13 mouse cellular contexts compared by ENCODE assay signal in genomic region chr1:87142456-87142855, GRCm38 (mm10). TPM values are rescaled to one million over a fixed set of nuclear protein-coding genes. Genes with fewer than 3 reads are reported as not detected.
DNase-seq lines count a peak whose midpoint lies in the region; ATAC-seq and TF ChIP-seq lines count a peak whose summit lies in the region.
"Had no signal": no experiment of that assay in that cellular context is flagged by ENCODE, and none has a peak within 500 bp of the region (broad histone marks: within the 10 kb centered on the region; RNA-seq: fewer than 3 reads in every experiment).

No protein-coding gene starts in this region.

- no peak overlapping the region for H3K4me3 ChIP-seq in heart, adult 2 months
- H3K4me3 ChIP-seq in hindbrain, embryonic 12.5 days: no peak overlapping the region
- H3K4me3 ChIP-seq in neural tube, embryonic 15.5 days (replicated peaks): no peak overlapping the region
- H3K4me3 ChIP-seq in liver, postnatal 0 days (ENCODE audit: low read depth, low read length): no peak overlapping the region

- no peaks in the 10 kb centered on the region for H3K27me3 ChIP-seq in heart, adult 2 months (ENCODE audit: control insufficient read depth, insufficient read depth, low read length)
- H3K27me3 ChIP-seq in hindbrain, embryonic 12.5 days: 0 out of 2 replicates have a peak, but pooled peaks cover 3% of the 10 kb centered on the region
- H3K27me3 ChIP-seq in neural tube, embryonic 15.5 days (replicated peaks): 0 out of 2 replicates have a peak, but pooled peaks cover 5% of the 10 kb centered on the region
- no peaks in the 10 kb centered on the region for H3K27me3 ChIP-seq in liver, postnatal 0 days (ENCODE audit: insufficient read depth, low read length)

- no peak overlapping the region for H3K4me2 ChIP-seq in hindbrain, embryonic 12.5 days (replicated peaks)
- H3K4me2 ChIP-seq in neural tube, embryonic 15.5 days: no peak overlapping the region
- no peak overlapping the region for H3K4me2 ChIP-seq in liver, postnatal 0 days (ENCODE audit: low read depth, low read length)

- peak; percentile 49 for DNase-seq in heart, postnatal 4 days
- no peak for DNase-seq in heart, adult 2 months
- DNase-seq in adrenal gland, adult 18-20 months (ENCODE audit: low spot score in 2 of 2): peak; percentile 42 to 58
- DNase-seq in lung, postnatal 36 days: no peak
- DNase-seq in liver, postnatal 0 days: no peak
- DNase-seq in spleen, postnatal 36 days (ENCODE audit: low spot score in 2 of 2): no peak
- DNase-seq: cerebellum, adult 11-12 months had no signal

- no peaks in the 10 kb centered on the region for H3K9me3 ChIP-seq in hindbrain, embryonic 12.5 days (replicated peaks)
- H3K9me3 ChIP-seq in neural tube, embryonic 15.5 days (replicated peaks): no peaks in the 10 kb centered on the region
- no peaks in the 10 kb centered on the region for H3K9me3 ChIP-seq in liver, postnatal 0 days (ENCODE audit: low read length)
- H3K9me3 ChIP-seq: G1E had no signal

- H3K27ac ChIP-seq in heart, adult 2 months: no peak overlapping the region
- H3K27ac ChIP-seq in hindbrain, embryonic 12.5 days: peak overlapping the region; percentile 73
- peak overlapping the region; percentile 54; the same call in 1 of the 2 replicates for H3K27ac ChIP-seq in neural tube, embryonic 15.5 days (replicated peaks)
- no peak overlapping the region for H3K27ac ChIP-seq in liver, postnatal 0 days (ENCODE audit: low read depth)

- TF ChIP-seq EP300 in heart, adult 2 months (IDR thresholded peaks at IDR 0.05; ENCODE audit: insufficient read depth, low read depth, low read length): no peak
- TF ChIP-seq EP300 in liver, postnatal 0 days (IDR thresholded peaks at IDR 0.05; ENCODE audit: low read depth): no peak

- intact Hi-C loops in heart, adult 2 months (cut with DNase I): no loop called here

- H3K9ac ChIP-seq in heart, adult 2 months (ENCODE audit: low read depth, low read length): no peak overlapping the region
- H3K9ac ChIP-seq in hindbrain, embryonic 12.5 days: no peak overlapping the region
- H3K9ac ChIP-seq in neural tube, embryonic 15.5 days (replicated peaks): no peak overlapping the region
- no peak overlapping the region for H3K9ac ChIP-seq in liver, postnatal 0 days (replicated peaks)

- H3K36me3 ChIP-seq in heart, adult 2 months (ENCODE audit: control insufficient read depth, insufficient read depth, low read length): no peaks in the 10 kb centered on the region
- no peaks in the 10 kb centered on the region for H3K36me3 ChIP-seq in hindbrain, embryonic 12.5 days
- no peaks in the 10 kb centered on the region for H3K36me3 ChIP-seq in neural tube, embryonic 15.5 days
- no peaks in the 10 kb centered on the region for H3K36me3 ChIP-seq in liver, postnatal 0 days (replicated peaks; ENCODE audit: insufficient read depth, low read length)
- H3K36me3 ChIP-seq: G1E had no signal

- no peaks in the 10 kb centered on the region for H3K4me1 ChIP-seq in heart, adult 2 months (ENCODE audit: control insufficient read depth, insufficient read depth, low read length)
- H3K4me1 ChIP-seq in hindbrain, embryonic 12.5 days: 0 out of 2 replicates have a peak, but pooled peaks cover 5% of the 10 kb centered on the region
- H3K4me1 ChIP-seq in neural tube, embryonic 15.5 days: peaks cover 25% of the 10 kb centered on the region
- no peaks in the 10 kb centered on the region for H3K4me1 ChIP-seq in liver, postnatal 0 days (ENCODE audit: insufficient read depth)

- 57% methylated on average over 9 of the region's 9 CpGs for WGBS in heart, adult 2 months
- WGBS in hindbrain, embryonic 12.5 days: 56% methylated on average over 9 of the region's 9 CpGs
- WGBS in neural tube, embryonic 15.5 days: 24% methylated on average over 9 of the region's 9 CpGs
- WGBS in liver, postnatal 0 days (ENCODE audit: insufficient replicate concordance): 68% methylated on average over 9 of the region's 9 CpGs

- no peaks in the 10 kb centered on the region for H3K79me2 ChIP-seq in heart, adult 2 months (replicated peaks; ENCODE audit: control insufficient read depth, insufficient read depth, low read length)

- no peak for TF ChIP-seq CTCF in heart, adult 2 months (IDR thresholded peaks at IDR 0.05)
- no peak for TF ChIP-seq CTCF in liver, postnatal 0 days (IDR thresholded peaks at IDR 0.05; ENCODE audit: low read depth)

- TF ChIP-seq POLR2A in heart, adult 2 months (IDR thresholded peaks at IDR 0.05; ENCODE audit: insufficient read depth, low read depth, low read length): no peak

- peak; percentile 70 for ATAC-seq in hindbrain, embryonic 12.5 days (ENCODE audit: low FRiP score)
- ATAC-seq in neural tube, embryonic 15.5 days (ENCODE audit: low FRiP score): peak; percentile 79
- no peak for ATAC-seq in liver, postnatal 0 days

RNA-seq across cellular contexts. Expression of gene Ecel1, which starts 13.9 kb away (rescaled TPM):
- under 1 TPM in 1 of 2 experiments, not detected in 1; 0.18 TPM for total RNA-seq in heart, postnatal 4 days (2021)
- not detected for total RNA-seq in heart, adult 2 months (2021)
- polyA plus RNA-seq in heart, adult 2 months (2012; rRNA removed): 0.09 and 0.31 TPM in 2 replicates
- 1 to 10 TPM; 1.1 to 2.9 TPM for total RNA-seq in adrenal gland, adult 18-20 months (2021)
- 29.2 and 33.6 TPM in 2 replicates for polyA plus RNA-seq in hindbrain, embryonic 12.5 days (2016; fragmentation: Nextera tagmentation; extraction: Ambion mirVana)
- 71.9 and 84.7 TPM in 2 replicates for polyA plus RNA-seq in neural tube, embryonic 15.5 days (2015; fragmentation: Nextera tagmentation; extraction: Ambion mirVana)
- polyA plus RNA-seq in liver, postnatal 0 days (2015; fragmentation: Nextera tagmentation; extraction: Ambion mirVana): 0.16 and 0.32 TPM in 2 replicates
- total RNA-seq: G1E had no signal
- polyA plus RNA-seq: G1E had no signal

RNA-seq across cellular contexts. Expression of gene Akp3, which starts 17.7 kb away (rescaled TPM):
- total RNA-seq in heart, postnatal 4 days (2021): not detected
- not detected for total RNA-seq in heart, adult 2 months (2021)
- 0.06 TPM in 1 of 2 replicates, not detected in the other for polyA plus RNA-seq in heart, adult 2 months (2012; rRNA removed)
- total RNA-seq in adrenal gland, adult 18-20 months (2021): not detected
- not detected in 2 replicates for polyA plus RNA-seq in hindbrain, embryonic 12.5 days (2016; fragmentation: Nextera tagmentation; extraction: Ambion mirVana)
- polyA plus RNA-seq in neural tube, embryonic 15.5 days (2015; fragmentation: Nextera tagmentation; extraction: Ambion mirVana): not detected in 2 replicates
- not detected in 2 replicates for polyA plus RNA-seq in liver, postnatal 0 days (2015; fragmentation: Nextera tagmentation; extraction: Ambion mirVana)
- total RNA-seq: layer of hippocampus, adult 8-10 months had no signal
- polyA plus RNA-seq: G1E; liver, embryonic 16.5 days had no signal

RNA-seq across cellular contexts. Expression of gene Prss56, which starts 40.7 kb away (rescaled TPM):
- not detected for total RNA-seq in heart, postnatal 4 days (2021)
- total RNA-seq in heart, adult 2 months (2021): not detected
- polyA plus RNA-seq in heart, adult 2 months (2012; rRNA removed): not detected in 2 replicates
- total RNA-seq in adrenal gland, adult 18-20 months (2021): not detected
- 3.6 and 9.3 TPM in 2 replicates for polyA plus RNA-seq in hindbrain, embryonic 12.5 days (2016; fragmentation: Nextera tagmentation; extraction: Ambion mirVana)
- polyA plus RNA-seq in neural tube, embryonic 15.5 days (2015; fragmentation: Nextera tagmentation; extraction: Ambion mirVana): 4.0 and 5.3 TPM in 2 replicates
- not detected in 2 replicates for polyA plus RNA-seq in liver, postnatal 0 days (2015; fragmentation: Nextera tagmentation; extraction: Ambion mirVana)
- total RNA-seq: G1E had no signal
- polyA plus RNA-seq: G1E; liver, embryonic 16.5 days had no signal

RNA-seq across cellular contexts. Expression of gene Alpi, which starts 41.0 kb away (rescaled TPM):
- not detected for total RNA-seq in heart, postnatal 4 days (2021)
- not detected for total RNA-seq in heart, adult 2 months (2021)
- 0.06 TPM in 1 of 2 replicates, not detected in the other for polyA plus RNA-seq in heart, adult 2 months (2012; rRNA removed)
- not detected for total RNA-seq in adrenal gland, adult 18-20 months (2021)
- polyA plus RNA-seq in hindbrain, embryonic 12.5 days (2016; fragmentation: Nextera tagmentation; extraction: Ambion mirVana): not detected in 2 replicates
- 0.72 TPM in 1 of 2 replicates, not detected in the other for polyA plus RNA-seq in neural tube, embryonic 15.5 days (2015; fragmentation: Nextera tagmentation; extraction: Ambion mirVana)
- not detected in 2 replicates for polyA plus RNA-seq in liver, postnatal 0 days (2015; fragmentation: Nextera tagmentation; extraction: Ambion mirVana)
- total RNA-seq: G1E had no signal
- polyA plus RNA-seq: G1E; gonadal fat pad, adult 2 months had no signal

RNA-seq across cellular contexts. Expression of gene Chrnd, which starts 48.0 kb away (rescaled TPM):
- total RNA-seq in heart, postnatal 4 days (2021): not detected
- total RNA-seq in heart, adult 2 months (2021): not detected
- not detected in 2 replicates for polyA plus RNA-seq in heart, adult 2 months (2012; rRNA removed)
- not detected for total RNA-seq in adrenal gland, adult 18-20 months (2021)
- polyA plus RNA-seq in hindbrain, embryonic 12.5 days (2016; fragmentation: Nextera tagmentation; extraction: Ambion mirVana): 0.14 and 0.64 TPM in 2 replicates
- 0.33 and 0.37 TPM in 2 replicates for polyA plus RNA-seq in neural tube, embryonic 15.5 days (2015; fragmentation: Nextera tagmentation; extraction: Ambion mirVana)
- 0.04 TPM in 1 of 2 replicates, not detected in the other for polyA plus RNA-seq in liver, postnatal 0 days (2015; fragmentation: Nextera tagmentation; extraction: Ambion mirVana)
- total RNA-seq: G1E; layer of hippocampus, adult 8-10 months had no signal
- polyA plus RNA-seq: G1E had no signal

Comparison
In these comparisons a context has a peak if more than half of its experiments do, and no peak if none do; other contexts are left out.
1. DNase-seq: peak in heart, postnatal 4 days (single experiment) and adrenal gland, adult 18-20 months (2 of 2); none in heart, adult 2 months (0 of 2), lung, postnatal 36 days (single experiment), liver, postnatal 0 days (single experiment) and spleen, postnatal 36 days (0 of 2).
2. H3K27ac ChIP-seq: peak in hindbrain, embryonic 12.5 days (single experiment) and neural tube, embryonic 15.5 days (single experiment); none in heart, adult 2 months (single experiment) and liver, postnatal 0 days (single experiment).
3. RNA of gene Ecel1, which starts 13.9 kb away (polyA plus RNA-seq): 71.9 to 84.7 TPM in neural tube, embryonic 15.5 days and 29.2 to 33.6 TPM in hindbrain, embryonic 12.5 days; 0.09 to 0.31 TPM in heart, adult 2 months and 0.16 to 0.32 TPM in liver, postnatal 0 days; every median in the first group is over 10 times any median in the second.